Mouse (Mus musculus) kidney, postnatal 14 days (tissue): Measurements from ENCODE around the gene Rasgrf1.
A peak's percentile ranks its signal among the peaks of the same experiment; 100 is the strongest.

Experiments
- DNase-seq: peaks from one replicate; pipeline ENCODE4 v3.0.0; 2022; ENCODE audit warnings: mixed read lengths

Gene Rasgrf1

GRCm38 (mm10) chr9:89907941-89908340 is 1.8 kb upstream of the Rasgrf1 start:
- DNase-seq: no peak

GRCm38 (mm10) chr9:89908601-89909000 is 1.1 kb upstream of the Rasgrf1 start:
- peak; percentile 31 for DNase-seq

- DNase-seq: no peak
These were observed 298 bp downstream of the Rasgrf1 start for GRCm38 (mm10) chr9:89910011-89910400.

- no peak for DNase-seq
These were observed 1.2 kb downstream of the Rasgrf1 start for GRCm38 (mm10) chr9:89910741-89911444.

- no peak for DNase-seq
These were observed 2.3 kb downstream of the Rasgrf1 start for GRCm38 (mm10) chr9:89911891-89912549.

GRCm38 (mm10) chr9:89913135-89913534 is 3.4 kb downstream of the Rasgrf1 start:
- no peak for DNase-seq

- DNase-seq: no peak
These were observed 6.8 kb downstream of the Rasgrf1 start for GRCm38 (mm10) chr9:89916471-89916870.

GRCm38 (mm10) chr9:89917431-89917830 is 7.7 kb downstream of the Rasgrf1 start:
- no peak for DNase-seq

GRCm38 (mm10) chr9:89918832-89919231 is 9.1 kb downstream of the Rasgrf1 start:
- no peak for DNase-seq

- DNase-seq: no peak
These were observed 11.4 kb downstream of the Rasgrf1 start for GRCm38 (mm10) chr9:89921121-89921520.

- no peak for DNase-seq
These were observed 13.0 kb downstream of the Rasgrf1 start for GRCm38 (mm10) chr9:89922666-89923065.

- no peak for DNase-seq
These were observed 15.1 kb downstream of the Rasgrf1 start for GRCm38 (mm10) chr9:89924836-89925235.

- no peak for DNase-seq
These were observed 18.8 kb downstream of the Rasgrf1 start for GRCm38 (mm10) chr9:89928497-89928896.

- no peak for DNase-seq
These were observed 30.7 kb downstream of the Rasgrf1 start for GRCm38 (mm10) chr9:89940428-89940827.

- no peak for DNase-seq
These were observed 37.1 kb downstream of the Rasgrf1 start for GRCm38 (mm10) chr9:89946830-89947229.

GRCm38 (mm10) chr9:89948602-89949001 is 38.9 kb downstream of the Rasgrf1 start:
- no peak for DNase-seq

- no peak for DNase-seq
These were observed 44.0 kb downstream of the Rasgrf1 start for GRCm38 (mm10) chr9:89953596-89954215.

GRCm38 (mm10) chr9:89954860-89955479 is 45.3 kb downstream of the Rasgrf1 start:
- DNase-seq: no peak

GRCm38 (mm10) chr9:89958959-89959358 is 49.3 kb downstream of the Rasgrf1 start:
- no peak for DNase-seq

GRCm38 (mm10) chr9:89964091-89964490 is 54.4 kb downstream of the Rasgrf1 start:
- no peak for DNase-seq

GRCm38 (mm10) chr9:89967716-89968115 is 58.0 kb downstream of the Rasgrf1 start:
- no peak for DNase-seq

GRCm38 (mm10) chr9:89968836-89969450 is 59.2 kb downstream of the Rasgrf1 start:
- no peak for DNase-seq

GRCm38 (mm10) chr9:89970271-89970670 is 60.6 kb downstream of the Rasgrf1 start:
- no peak for DNase-seq
